Mouse (Mus musculus): ENCODE data around the gene Tor4a.

- TF ChIP-seq CTCF (IDR thresholded peaks at IDR 0.05; ENCODE audit: borderline replicate concordance, insufficient read depth, low read depth, low read length) (no peak), POLR2A (IDR thresholded peaks at IDR 0.05; ENCODE audit: borderline replicate concordance, insufficient read depth, low read length) (no peak)
Observed at GRCm38 (mm10) chr2:25170326-25171100, 26.2 kb downstream of the Tor4a start.

All from cerebellum, adult 2 months (tissue).